Mouse (Mus musculus): ENCODE measurements around the gene Rapgef1. TPM values are rescaled to one million over a fixed set of nuclear protein-coding genes. Genes with fewer than 3 reads are reported as not detected.

Rapgef1 gene
- polyA plus RNA-seq, 1 experiment from 2014 or later, result 17.2 TPM

GRCm38 (mm10) chr2:29635966-29636507 is 16.5 kb downstream of the Rapgef1 start:
- no peak for DNase-seq (ENCODE audit: extremely low spot score, low spot score)
- H3K4me1 ChIP-seq, result peaks cover 20% of the 10 kb centered on the region
- 89% methylated on average over 5 of the region's 5 CpGs for WGBS
- H3K9me3 ChIP-seq, result no peaks in the 10 kb centered on the region
- H3K36me3 ChIP-seq (replicated peaks), result peaks cover 8% of the 10 kb centered on the region; the same call in 1 of the 2 replicates
- no peak overlapping the region for H3K4me3 ChIP-seq
- H3K27me3 ChIP-seq (ENCODE audit: poor library complexity, severe bottlenecking), result no peaks in the 10 kb centered on the region
- no peak overlapping the region for H3K27ac ChIP-seq

DNA sequence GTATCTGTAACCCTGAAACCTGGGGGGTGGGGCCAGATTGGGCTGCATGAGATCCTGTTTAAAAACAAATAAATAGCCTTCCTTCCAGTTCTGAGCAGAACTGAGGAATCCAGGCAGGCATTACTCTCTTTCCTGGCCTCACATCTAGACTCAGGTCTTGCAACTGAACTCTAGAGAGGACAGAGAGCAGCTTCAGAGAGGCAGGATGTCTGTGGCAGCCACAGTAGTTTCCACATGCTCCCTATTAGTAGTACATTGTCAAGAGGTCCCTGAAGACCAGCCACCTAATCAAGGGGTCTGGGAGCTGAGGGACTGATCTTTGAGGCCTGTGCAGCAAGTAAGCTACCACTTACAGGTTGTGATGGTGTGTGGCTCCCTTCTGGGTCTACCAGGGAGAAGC is 18.0 kb downstream of the Rapgef1 start:
- Histone ChIP-seq H3K9me3 (no peaks in the 10 kb centered on the region), H3K36me3 (replicated peaks) (peaks cover 8% of the 10 kb centered on the region; the same call in 1 of the 2 replicates), H3K4me3 (no peak overlapping the region), H3K27ac (no peak overlapping the region), H3K4me1 (peaks cover 24% of the 10 kb centered on the region), H3K27me3 (ENCODE audit: poor library complexity, severe bottlenecking) (no peaks in the 10 kb centered on the region)
- DNase-seq (ENCODE audit: extremely low spot score, low spot score), result no peak

DNA sequence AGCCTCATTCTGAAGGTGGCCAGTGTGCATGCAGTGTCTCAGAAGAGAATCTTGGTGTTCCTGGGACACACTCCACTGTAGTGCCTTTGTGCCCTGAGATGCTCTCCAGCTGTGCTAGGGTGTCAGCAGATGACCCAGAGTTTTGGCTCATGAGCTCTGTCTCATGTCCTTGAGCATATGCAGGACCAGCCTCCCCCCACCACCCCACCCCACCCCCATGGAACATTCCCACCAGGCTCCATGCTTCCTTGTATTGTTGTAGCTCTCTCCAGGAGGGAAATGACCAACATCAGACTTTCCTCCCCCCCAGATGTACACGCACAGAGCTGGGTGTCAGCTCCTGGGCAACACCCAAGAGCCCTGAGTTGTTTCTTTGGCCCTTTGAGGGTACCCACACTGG is 19.9 kb downstream of the Rapgef1 start:
- Histone ChIP-seq H3K4me3 (no peak overlapping the region), H3K9me3 (no peaks in the 10 kb centered on the region), H3K4me1 (peaks cover 27% of the 10 kb centered on the region), H3K27ac (no peak overlapping the region), H3K36me3 (replicated peaks) (peaks cover 15% of the 10 kb centered on the region; the same call in 1 of the 2 replicates), H3K27me3 (ENCODE audit: poor library complexity, severe bottlenecking) (no peaks in the 10 kb centered on the region)
- no peak for DNase-seq (ENCODE audit: extremely low spot score, low spot score)
- WGBS, result 100% methylated on average over 1 of the region's 1 CpGs

DNA sequence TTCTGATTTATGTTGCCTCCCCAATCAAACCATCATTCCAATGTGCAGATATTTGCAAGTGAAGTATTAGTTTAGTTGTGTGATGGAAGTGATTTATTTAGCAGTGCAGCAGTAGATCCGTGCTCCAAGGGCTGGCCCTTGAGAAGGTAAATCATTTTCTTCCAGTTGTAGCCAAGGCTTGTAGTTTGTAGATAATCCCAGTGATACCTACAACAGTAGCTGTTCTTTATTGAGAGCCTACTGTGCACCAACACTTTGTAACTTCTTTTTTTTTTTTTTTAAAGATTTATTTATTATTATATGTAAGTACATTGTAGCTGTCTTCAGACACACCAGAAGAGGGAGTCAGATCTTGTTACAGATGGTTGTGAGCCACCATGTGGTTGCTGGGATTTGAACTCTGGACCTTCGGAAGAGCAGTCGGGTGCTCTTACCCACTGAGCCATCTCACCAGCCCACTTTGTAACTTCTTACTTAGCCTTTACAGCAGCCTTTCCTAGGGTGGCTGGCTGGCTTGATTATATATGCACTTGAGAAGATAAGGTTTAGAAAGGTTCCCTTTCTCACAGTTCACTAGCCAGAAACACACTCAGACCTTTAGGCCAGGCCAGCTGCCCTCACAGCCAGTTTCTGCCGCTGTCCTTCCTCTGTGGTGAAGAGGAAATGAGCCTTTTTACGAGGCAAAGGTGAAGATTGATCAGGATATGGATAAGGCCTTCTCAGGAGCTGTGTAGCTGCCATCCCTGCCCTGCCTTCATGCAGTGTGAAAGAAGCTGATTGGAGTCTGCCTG is 20.6 kb downstream of the Rapgef1 start:
- no peaks in the 10 kb centered on the region for H3K9me3 ChIP-seq
- H3K4me3 ChIP-seq, result no peak overlapping the region
- H3K4me1 ChIP-seq, result peaks cover 27% of the 10 kb centered on the region
- peaks cover 22% of the 10 kb centered on the region for H3K36me3 ChIP-seq (replicated peaks)
- 90% methylated on average over 5 of the region's 5 CpGs for WGBS
- H3K27ac ChIP-seq, result no peak overlapping the region
- no peak for DNase-seq (ENCODE audit: extremely low spot score, low spot score)
- no peaks in the 10 kb centered on the region for H3K27me3 ChIP-seq (ENCODE audit: poor library complexity, severe bottlenecking)

GRCm38 (mm10) chr2:29641707-29642106 is 22.2 kb downstream of the Rapgef1 start:
- no peak overlapping the region for H3K4me3 ChIP-seq
- H3K4me1 ChIP-seq, result peaks cover 30% of the 10 kb centered on the region
- H3K9me3 ChIP-seq, result no peaks in the 10 kb centered on the region
- 89% methylated on average over 3 of the region's 3 CpGs for WGBS
- H3K27me3 ChIP-seq (ENCODE audit: poor library complexity, severe bottlenecking), result no peaks in the 10 kb centered on the region
- peaks cover 26% of the 10 kb centered on the region for H3K36me3 ChIP-seq (replicated peaks)
- no peak for DNase-seq (ENCODE audit: extremely low spot score, low spot score)
- no peak overlapping the region for H3K27ac ChIP-seq

- Histone ChIP-seq H3K27ac (0 out of 2 replicates have a peak overlapping the region, but pooled peaks have one; percentile 3), H3K36me3 (replicated peaks) (peaks cover 19% of the 10 kb centered on the region), H3K9me3 (no peaks in the 10 kb centered on the region), H3K4me1 (peaks cover 26% of the 10 kb centered on the region), H3K4me3 (no peak overlapping the region), H3K27me3 (ENCODE audit: poor library complexity, severe bottlenecking) (no peaks in the 10 kb centered on the region)
- DNase-seq (ENCODE audit: extremely low spot score, low spot score), result no peak
- WGBS, result 57% methylated on average over 4 of the region's 4 CpGs
Measured at GRCm38 (mm10) chr2:29643418-29643817, 23.9 kb downstream of the Rapgef1 start.

- no peaks in the 10 kb centered on the region for H3K9me3 ChIP-seq
- H3K36me3 ChIP-seq (replicated peaks), result peaks cover 19% of the 10 kb centered on the region
- DNase-seq (ENCODE audit: extremely low spot score, low spot score), result no peak
- H3K4me3 ChIP-seq, result no peak overlapping the region
- H3K4me1 ChIP-seq, result peaks cover 26% of the 10 kb centered on the region
- no peaks in the 10 kb centered on the region for H3K27me3 ChIP-seq (ENCODE audit: poor library complexity, severe bottlenecking)
- 84% methylated on average over 4 of the region's 4 CpGs for WGBS
- no peak overlapping the region for H3K27ac ChIP-seq
Measured at GRCm38 (mm10) chr2:29645071-29645628, 25.6 kb downstream of the Rapgef1 start.

DNA sequence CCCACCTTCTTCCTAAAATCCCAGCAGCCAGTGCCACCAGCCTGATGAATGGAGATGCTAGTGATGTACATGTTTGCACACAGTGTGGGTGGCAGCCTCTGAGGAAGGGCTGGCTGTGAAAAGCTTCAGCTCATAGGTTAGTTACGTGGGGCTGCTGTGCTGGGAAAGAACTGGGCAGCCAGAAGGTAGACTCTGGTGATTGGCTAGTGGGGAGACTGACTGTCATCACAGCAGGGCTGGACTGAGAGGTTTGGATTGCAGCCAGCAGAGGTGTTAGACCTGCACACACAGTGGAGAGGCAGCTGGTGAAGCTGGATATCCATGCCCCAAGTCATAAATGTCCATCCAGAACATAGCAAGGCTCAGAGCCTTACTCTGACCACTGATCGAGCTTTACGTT is 27.1 kb downstream of the Rapgef1 start:
- peaks cover 31% of the 10 kb centered on the region for H3K4me1 ChIP-seq
- H3K4me3 ChIP-seq, result no peak overlapping the region
- H3K27me3 ChIP-seq (ENCODE audit: poor library complexity, severe bottlenecking), result no peaks in the 10 kb centered on the region
- H3K36me3 ChIP-seq (replicated peaks), result peaks cover 19% of the 10 kb centered on the region
- no peak for DNase-seq (ENCODE audit: extremely low spot score, low spot score)
- H3K9me3 ChIP-seq, result no peaks in the 10 kb centered on the region
- 89% methylated on average over 3 of the region's 3 CpGs for WGBS
- no peak overlapping the region for H3K27ac ChIP-seq

DNA sequence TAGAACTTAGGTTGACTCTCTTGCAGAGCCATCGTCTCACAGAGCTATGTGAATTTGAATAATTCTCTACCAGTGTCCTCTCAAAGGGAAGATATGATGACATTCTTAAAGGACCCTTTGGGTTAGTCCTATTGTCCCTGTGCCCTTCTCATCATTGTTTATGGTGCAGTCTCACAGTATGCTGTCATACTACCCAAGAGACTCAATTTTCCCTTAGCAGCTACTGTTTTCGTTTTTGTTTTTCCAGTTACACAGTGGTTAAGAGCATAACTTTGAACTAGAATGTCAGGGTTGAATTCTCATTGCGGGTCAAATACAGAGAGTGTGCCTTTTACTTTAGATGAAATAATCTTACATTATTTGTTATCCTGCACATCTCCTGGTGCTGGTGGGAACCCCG is 27.6 kb downstream of the Rapgef1 start:
- Histone ChIP-seq H3K27ac (no peak overlapping the region), H3K4me3 (no peak overlapping the region), H3K4me1 (peaks cover 36% of the 10 kb centered on the region), H3K36me3 (replicated peaks) (peaks cover 19% of the 10 kb centered on the region), H3K27me3 (ENCODE audit: poor library complexity, severe bottlenecking) (no peaks in the 10 kb centered on the region), H3K9me3 (no peaks in the 10 kb centered on the region)
- DNase-seq (ENCODE audit: extremely low spot score, low spot score), result no peak
- 97% methylated on average over 4 of the region's 4 CpGs for WGBS

DNA sequence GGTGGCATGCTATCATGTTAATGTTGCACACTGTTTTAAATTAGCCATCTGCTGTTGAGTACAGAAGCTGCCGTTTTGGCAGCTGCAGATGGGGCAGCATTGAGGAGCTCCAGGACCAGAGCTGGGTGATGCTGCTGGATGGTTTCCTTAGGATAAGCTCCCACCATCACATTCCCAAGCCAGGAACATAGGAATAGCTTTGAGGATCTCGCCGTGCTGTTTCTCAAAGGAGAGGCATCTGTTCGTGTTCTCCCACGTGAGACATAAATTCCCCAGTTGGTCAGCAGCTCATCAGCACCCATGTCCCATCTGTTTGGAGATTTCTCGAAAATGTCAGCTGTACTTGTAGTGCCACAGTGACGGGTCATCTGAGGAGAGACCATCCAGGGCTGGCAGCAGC is 28.3 kb downstream of the Rapgef1 start:
- H3K36me3 ChIP-seq (replicated peaks), result peaks cover 19% of the 10 kb centered on the region
- no peaks in the 10 kb centered on the region for H3K27me3 ChIP-seq (ENCODE audit: poor library complexity, severe bottlenecking)
- H3K4me1 ChIP-seq, result peaks cover 36% of the 10 kb centered on the region
- no peaks in the 10 kb centered on the region for H3K9me3 ChIP-seq
- H3K27ac ChIP-seq, result no peak overlapping the region
- H3K4me3 ChIP-seq, result no peak overlapping the region
- WGBS, result 91% methylated on average over 7 of the region's 7 CpGs
- no peak for DNase-seq (ENCODE audit: extremely low spot score, low spot score)

DNA sequence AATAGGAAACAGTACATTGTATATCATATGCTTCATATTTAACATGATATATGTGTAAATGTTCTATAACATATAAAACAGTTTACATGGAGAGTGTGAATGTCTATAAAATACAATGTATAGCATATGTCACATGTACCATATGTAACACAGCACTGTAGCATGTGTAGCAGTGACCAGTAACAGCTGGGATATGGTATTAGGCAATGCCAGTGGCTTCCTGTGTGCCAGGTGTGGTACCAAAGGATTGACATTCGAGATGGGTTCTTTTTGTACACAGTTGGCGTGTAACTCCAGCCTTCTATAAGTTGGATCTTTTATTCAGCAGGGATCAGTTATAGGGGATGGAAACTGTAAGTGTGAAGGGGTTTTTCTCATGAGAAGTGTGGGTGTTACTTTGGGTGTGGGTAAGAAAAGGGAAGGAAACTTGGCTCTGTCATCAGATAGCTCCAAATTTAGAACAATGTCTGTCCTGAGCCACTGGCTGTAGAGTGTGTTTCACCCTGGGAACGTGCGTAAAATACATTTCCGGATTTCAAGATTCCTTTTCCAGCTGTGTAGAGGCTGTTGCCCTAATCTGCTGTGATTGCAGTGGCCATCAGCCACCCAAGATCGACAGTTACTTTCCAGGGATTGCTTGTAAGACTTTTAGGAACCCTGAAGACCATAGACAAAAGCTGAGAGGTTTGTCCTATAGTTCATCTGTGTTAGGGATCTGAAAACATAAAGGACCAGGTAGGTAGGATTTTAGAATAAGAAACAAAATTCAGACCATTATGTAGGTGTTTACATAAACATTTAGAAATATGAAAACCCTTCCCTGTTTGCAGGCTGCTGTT is 29.7 kb downstream of the Rapgef1 start:
- H3K4me3 ChIP-seq, result no peak overlapping the region
- DNase-seq (ENCODE audit: extremely low spot score, low spot score), result no peak
- H3K27ac ChIP-seq, result no peak overlapping the region
- no peaks in the 10 kb centered on the region for H3K27me3 ChIP-seq (ENCODE audit: poor library complexity, severe bottlenecking)
- WGBS, result 89% methylated on average over 6 of the region's 6 CpGs
- no peaks in the 10 kb centered on the region for H3K9me3 ChIP-seq
- peaks cover 11% of the 10 kb centered on the region for H3K36me3 ChIP-seq (replicated peaks)
- H3K4me1 ChIP-seq, result peaks cover 34% of the 10 kb centered on the region

GRCm38 (mm10) chr2:29649795-29650457 is 30.4 kb downstream of the Rapgef1 start:
- no peaks in the 10 kb centered on the region for H3K9me3 ChIP-seq
- no peak overlapping the region for H3K27ac ChIP-seq
- 91% methylated on average over 10 of the region's 10 CpGs for WGBS
- peaks cover 34% of the 10 kb centered on the region for H3K4me1 ChIP-seq
- no peak for DNase-seq (ENCODE audit: extremely low spot score, low spot score)
- H3K4me3 ChIP-seq, result no peak overlapping the region
- peaks cover 7% of the 10 kb centered on the region for H3K36me3 ChIP-seq (replicated peaks)
- no peaks in the 10 kb centered on the region for H3K27me3 ChIP-seq (ENCODE audit: poor library complexity, severe bottlenecking)
